Mouse (Mus musculus) adrenal gland, postnatal 36 days (tissue): Measurements from ENCODE around the gene Fthl17a. TPM values are rescaled to one million over a fixed set of nuclear protein-coding genes. Genes with fewer than 3 reads are reported as not detected.
A peak's percentile ranks its signal among the peaks of the same experiment; 100 is the strongest.

Experiments used
- DNase-seq, 2 experiments: peaks; one replicate each; pipeline ENCODE4 v3.0.0; 2021; ENCODE audit warnings: mixed read lengths in 1 of 2
- long read RNA-seq, 2 experiments: library from polyadenylated mRNA; stranded (forward); transcript quantifications; one replicate each; pipeline ENCODE4 v2.0.0; 2021; ENCODE audit warnings: borderline sequencing depth in 2 of 2
- total RNA-seq, 2 experiments: library from RNA; stranded (reverse); gene quantifications; 2 replicates each; pipeline ENCODE4 v1.2.3; 2021

Fthl17a gene
- total RNA-seq = not detected
- long read RNA-seq, experiment 1 = 0 reads
- long read RNA-seq, experiment 2 = 0 reads

GRCm38 (mm10) chrX:85249379-85249778 lies at the start of gene Fthl17a:
Gene Fthl17a (plus strand): TSS chrX:85249679.
- DNase-seq = no peak

GRCm38 (mm10) chrX:85207001-85207400 lies 42.5 kb upstream of the Fthl17a start:
- no peak for DNase-seq

GRCm38 (mm10) chrX:85226883-85227282 lies 22.6 kb upstream of the Fthl17a start:
- DNase-seq = no peak

GRCm38 (mm10) chrX:85271821-85272220 lies 22.3 kb downstream of the Fthl17a start:
- no peak for DNase-seq

- peak in 1 of 2 experiments; percentile 2 for DNase-seq
Observed at GRCm38 (mm10) chrX:85272296-85272695, 22.8 kb downstream of the Fthl17a start.

GRCm38 (mm10) chrX:85289846-85290245 lies 40.4 kb downstream of the Fthl17a start:
- DNase-seq = no peak

GRCm38 (mm10) chrX:85292781-85293180 lies 43.3 kb downstream of the Fthl17a start:
- peak in 1 of 2 experiments; percentile 1 for DNase-seq

- DNase-seq = no peak
Observed at GRCm38 (mm10) chrX:85294001-85294400, 44.5 kb downstream of the Fthl17a start.

- no peak for DNase-seq
Observed at GRCm38 (mm10) chrX:85304674-85305073, 55.2 kb downstream of the Fthl17a start.

GRCm38 (mm10) chrX:85318576-85318975 lies 69.1 kb downstream of the Fthl17a start:
- no peak for DNase-seq

- no peak for DNase-seq
Observed at GRCm38 (mm10) chrX:85319193-85319592, 69.7 kb downstream of the Fthl17a start.
